Mouse (Mus musculus) embryonic facial prominence, embryonic 10.5 days (tissue): ENCODE data around the gene Amer1. TPM values are rescaled to one million over a fixed set of nuclear protein-coding genes. Genes with fewer than 3 reads are reported as not detected.

Experiments used
- polyA plus RNA-seq: library from polyadenylated mRNA; unstranded; fragments of >200 nt; fragmentation: Nextera tagmentation; extraction: Ambion mirVana; gene quantifications from 2 replicates; pipeline ENCODE4 v1.2.1, GENCODE M21; 2016

Amer1 gene
- polyA plus RNA-seq, 1 experiment from 2014 or later = 11.9 TPM

Other genes with a start within 250 kb of the Amer1 start
- gene Arhgef9, start 248.0 kb downstream of the Amer1 start, polyA plus RNA-seq = 11.9 and 14.3 TPM in 2 replicates
- not detected in 2 replicates for gene Asb12, start 113.1 kb upstream of the Amer1 start, polyA plus RNA-seq
- not detected in 2 replicates for gene Pfn5, start 113.2 kb upstream of the Amer1 start, polyA plus RNA-seq
- gene Zc4h2, start 213.6 kb upstream of the Amer1 start, polyA plus RNA-seq = 31.7 and 34.8 TPM in 2 replicates